Mouse (Mus musculus) heart, postnatal 25 days (tissue): ENCODE results near the gene Gan. TPM values are rescaled to one million over a fixed set of nuclear protein-coding genes. Genes with fewer than 3 reads are reported as not detected.

ENCODE experiments used
- DNase-seq: peaks from one replicate; pipeline ENCODE4 v3.0.0; 2022; ENCODE audit warnings: low spot score
- intact Hi-C: fragments of 180-260 bp; cut with DNase I; formaldehyde crosslinking; loops from one replicate; pipeline ENCODE4 v1.15.1; 2025
- total RNA-seq, 2 experiments: library from RNA; stranded (reverse); gene quantifications; 2 replicates each; pipeline ENCODE4 v1.2.3; 2021

Gene Gan
- total RNA-seq, 2 experiments from 2014 or later: 4.2 to 5.3 TPM

DNA sequence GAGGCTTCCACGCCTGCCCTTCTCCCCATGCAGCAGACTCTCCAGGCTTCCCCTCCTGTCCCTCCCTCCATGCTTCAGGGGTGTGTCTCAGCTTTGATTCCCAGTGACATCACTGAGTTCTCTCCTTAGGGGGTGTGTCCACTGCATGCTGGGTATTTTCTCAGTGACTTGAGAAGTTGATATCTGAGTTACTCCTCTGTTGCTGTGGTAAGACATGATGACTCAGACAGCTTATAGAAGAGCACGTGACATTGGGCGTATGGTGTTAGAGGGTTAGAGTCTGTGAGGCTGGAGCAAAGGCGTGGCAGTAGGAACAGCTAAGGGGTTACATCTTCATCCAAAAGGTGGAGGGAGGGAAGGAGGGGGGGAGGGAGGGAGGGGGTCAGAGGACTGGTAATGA lies 38.7 kb downstream of the Gan start:
- no peak for DNase-seq
- intact Hi-C loops: loop anchor here (5.0 kb wide), 1 partner anchor 84 kb away; no protein-coding TSS in a partner anchor

DNA sequence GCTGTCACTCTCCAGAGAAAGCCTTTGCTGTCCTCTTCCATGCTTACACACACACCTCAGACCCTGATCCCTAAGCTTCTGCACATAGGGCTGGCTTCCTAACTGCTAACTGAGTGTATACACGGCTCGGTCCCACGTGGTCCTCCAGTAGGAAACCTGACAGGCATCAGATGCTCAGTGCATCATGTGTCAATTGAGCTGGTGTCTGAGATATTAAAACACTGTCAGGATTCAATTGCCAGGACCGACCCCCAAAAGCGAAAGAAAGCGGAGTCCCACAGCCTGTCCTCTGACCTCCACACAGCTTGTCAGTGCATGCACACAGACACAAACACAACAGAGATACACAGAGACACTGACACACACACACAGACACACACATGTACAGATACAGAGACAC lies 39.6 kb downstream of the Gan start:
- intact Hi-C loops: loop anchor here (5.0 kb wide), 1 partner anchor 85 kb away; no protein-coding TSS in a partner anchor

DNA sequence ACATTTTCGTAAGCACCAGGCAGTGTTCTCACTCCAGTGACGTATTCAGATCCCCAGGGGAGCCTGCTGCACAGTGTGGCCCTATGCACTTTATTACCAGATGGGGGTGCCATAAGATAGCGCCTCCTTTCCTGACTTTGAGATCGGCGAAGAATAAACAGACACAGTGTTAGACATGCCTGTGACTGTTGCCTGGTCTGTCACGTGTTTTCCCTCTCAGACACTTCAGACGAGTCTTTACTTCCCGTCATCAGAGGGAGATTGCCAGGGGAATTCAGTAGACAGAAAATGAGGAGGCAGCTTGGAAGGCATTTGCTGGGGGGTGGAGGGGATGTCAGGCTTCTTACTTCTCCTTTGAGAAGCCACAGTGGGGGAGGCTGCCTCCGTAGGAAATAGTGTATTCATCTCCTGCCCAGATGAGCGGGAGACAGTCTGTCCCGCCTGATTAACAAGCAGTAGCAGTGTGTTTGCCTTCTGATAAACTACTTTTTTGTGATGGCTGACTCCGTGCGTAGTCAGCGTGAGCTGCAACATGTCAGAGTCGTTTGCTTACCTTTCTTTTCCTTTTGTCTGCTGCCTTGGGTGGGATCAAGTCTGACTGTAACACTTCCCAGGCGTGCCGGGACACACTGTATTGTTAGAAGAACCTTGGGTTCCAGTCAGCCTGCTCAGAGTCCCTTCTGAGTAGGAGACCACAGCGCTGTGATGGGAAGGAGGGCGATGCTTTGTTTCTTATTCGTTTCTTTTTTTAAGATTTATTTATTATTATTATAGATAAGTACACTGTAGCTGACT lies 40.4 kb downstream of the Gan start:
- intact Hi-C loops: loop anchor here (5.0 kb wide), 1 partner anchor 86 kb away; no protein-coding TSS in a partner anchor
- DNase-seq: peak; percentile 63

More for the DNA sequence above, 39.6 kb downstream of the Gan start:
- no peak for DNase-seq

DNA sequence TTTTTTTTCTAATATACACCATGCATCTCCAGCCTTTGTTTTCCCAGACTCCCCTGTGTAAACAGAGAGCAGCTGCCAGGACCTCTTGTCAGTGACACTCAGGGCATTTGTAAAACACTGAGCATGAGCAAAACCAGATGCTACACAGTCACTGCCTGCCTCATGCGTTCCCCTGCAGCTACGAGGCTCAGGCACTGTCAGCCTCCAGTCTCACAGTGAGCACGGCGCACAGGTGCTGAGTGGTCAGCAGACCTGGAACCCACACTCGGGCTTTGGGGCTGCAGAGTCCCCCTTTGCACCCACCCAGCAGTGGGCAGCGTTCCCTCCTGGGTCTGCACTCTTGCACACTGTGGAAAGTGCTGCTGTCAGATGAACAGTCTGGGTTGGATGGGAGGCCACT lies 41.7 kb downstream of the Gan start:
- intact Hi-C loops: loop anchor here (5.0 to 10.0 kb wide), 2 partner anchors 87 to 365 kb away; no protein-coding TSS in a partner anchor
- peak; percentile 18 for DNase-seq

DNA sequence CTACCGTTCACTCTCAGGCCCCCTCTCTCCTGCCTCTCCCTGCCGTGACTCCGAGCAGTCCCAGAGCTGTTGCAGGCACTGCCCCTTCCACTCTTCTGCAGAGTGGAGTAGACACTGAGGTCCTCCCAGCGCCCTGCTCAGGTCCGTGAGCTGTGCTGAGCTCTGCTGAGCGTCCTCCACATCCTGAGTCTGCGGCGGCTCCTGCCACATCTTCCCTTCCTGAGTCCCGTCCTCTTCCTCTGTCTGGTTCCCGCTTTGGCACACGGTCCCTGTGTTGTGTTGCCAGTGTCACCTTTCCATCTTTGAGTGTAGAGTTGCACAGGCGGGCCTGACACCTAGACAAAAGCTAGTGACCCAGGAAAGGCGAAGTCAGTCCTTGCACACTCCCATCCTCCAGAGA lies 42.4 kb downstream of the Gan start:
- no peak for DNase-seq
- intact Hi-C loops: loop anchor here (10.0 kb wide), 1 partner anchor 364 kb away; no protein-coding TSS in a partner anchor

DNA sequence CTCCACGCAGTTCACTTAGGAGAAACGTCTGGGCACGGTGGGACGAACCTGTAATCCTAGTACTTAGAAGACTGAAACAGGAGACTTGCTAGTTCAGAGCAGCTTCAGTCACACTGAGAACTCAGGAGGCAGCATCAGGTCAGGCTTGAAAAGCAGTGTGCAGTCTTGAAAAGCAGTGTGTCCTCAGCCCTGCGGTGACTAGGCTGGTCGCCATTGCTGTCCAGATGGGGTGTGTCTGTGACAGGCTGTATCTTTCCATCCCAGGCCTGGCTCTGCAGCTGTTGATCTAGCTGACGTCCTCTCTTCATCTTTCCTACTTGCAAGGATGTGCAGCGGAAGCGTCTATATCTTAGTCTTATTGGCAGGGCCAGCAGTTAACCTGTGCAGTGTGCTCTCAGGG lies 42.9 kb downstream of the Gan start:
- intact Hi-C loops: loop anchor here (10.0 kb wide), 1 partner anchor 364 kb away; no protein-coding TSS in a partner anchor
- DNase-seq: no peak

DNA sequence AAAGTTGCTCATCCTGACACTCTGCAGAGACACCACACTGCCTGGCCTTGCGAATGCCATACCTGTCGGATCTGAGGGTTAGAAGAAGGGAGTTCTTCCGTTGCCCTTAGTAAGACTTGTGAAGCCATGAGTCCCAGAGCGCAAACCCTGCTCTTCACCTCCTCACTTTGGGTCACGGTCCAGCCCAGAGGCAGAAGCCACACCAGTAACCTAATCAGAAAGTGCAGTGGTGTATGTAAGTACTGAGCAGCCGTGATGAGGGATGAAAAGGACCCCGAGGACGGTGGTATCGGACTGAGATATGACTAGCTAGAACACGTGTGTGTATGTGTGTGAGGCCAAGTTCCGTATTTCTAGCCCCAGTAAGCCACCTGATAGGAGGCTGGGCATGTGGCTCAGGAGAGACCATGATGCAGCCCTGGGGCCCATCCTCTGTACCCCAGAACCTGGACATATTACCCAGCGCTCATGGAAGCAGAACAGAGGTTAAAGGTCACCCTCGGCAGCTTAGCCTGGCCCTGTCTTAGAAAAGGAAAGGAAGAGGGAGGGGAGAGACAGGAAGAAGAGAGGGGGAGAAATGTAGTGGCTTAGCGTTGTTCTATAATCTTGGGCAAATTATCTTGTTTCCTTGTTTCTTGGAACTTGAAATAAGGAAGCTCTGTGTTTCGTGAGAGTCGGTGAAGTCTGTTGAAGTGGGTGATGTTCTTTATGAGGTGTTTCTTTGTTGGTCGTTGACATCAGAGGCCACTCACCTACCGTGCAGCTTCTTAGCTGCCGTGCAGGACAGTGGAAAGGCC lies 43.5 kb downstream of the Gan start:
- DNase-seq: no peak
- intact Hi-C loops: loop anchor here (10.0 kb wide), 1 partner anchor 363 kb away; no protein-coding TSS in a partner anchor

DNA sequence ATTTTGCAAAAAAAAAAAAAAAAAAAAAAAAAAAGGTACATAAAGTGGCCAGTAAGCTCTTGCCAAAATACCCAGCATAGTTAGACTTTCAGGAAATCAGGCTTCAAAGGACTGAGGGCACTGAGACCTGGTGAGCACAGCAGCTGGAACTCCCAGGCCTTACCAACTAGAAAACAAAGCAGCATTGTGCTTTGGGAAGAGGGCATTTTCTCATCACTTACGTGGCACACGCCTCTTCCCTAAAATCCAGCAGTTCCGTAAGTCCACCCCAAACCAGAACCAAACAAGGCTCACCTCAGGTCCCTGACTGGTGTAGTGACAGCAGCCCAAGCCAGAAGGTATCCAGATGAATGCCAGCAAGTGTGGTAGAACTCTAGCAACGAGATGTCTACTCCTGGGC lies 45.1 kb downstream of the Gan start:
- DNase-seq: no peak
- intact Hi-C loops: loop anchor here (10.0 kb wide), 1 partner anchor 362 kb away; no protein-coding TSS in a partner anchor

DNA sequence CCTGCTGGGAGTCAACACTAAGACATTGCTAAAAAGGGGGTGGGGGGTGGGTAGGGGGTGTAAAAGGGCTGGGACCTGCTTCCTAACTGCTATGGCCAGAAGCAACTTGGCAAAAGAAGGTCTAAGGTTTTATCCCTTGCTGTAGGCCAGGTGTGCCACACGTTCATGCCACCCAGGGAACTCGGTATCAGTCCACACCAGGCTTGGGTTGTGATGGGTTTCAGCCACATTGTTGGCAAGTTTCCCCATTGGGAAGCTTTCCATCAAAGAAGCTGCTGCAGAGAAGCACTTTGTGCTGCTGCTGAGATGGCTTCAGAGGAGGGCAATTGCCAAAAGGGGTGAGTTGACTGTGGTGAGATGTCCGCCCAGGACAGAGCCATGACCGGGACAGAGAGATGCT lies 47.9 kb downstream of the Gan start:
- intact Hi-C loops: loop anchor here (10.0 kb wide), 1 partner anchor 359 kb away; no protein-coding TSS in a partner anchor
- no peak for DNase-seq

DNA sequence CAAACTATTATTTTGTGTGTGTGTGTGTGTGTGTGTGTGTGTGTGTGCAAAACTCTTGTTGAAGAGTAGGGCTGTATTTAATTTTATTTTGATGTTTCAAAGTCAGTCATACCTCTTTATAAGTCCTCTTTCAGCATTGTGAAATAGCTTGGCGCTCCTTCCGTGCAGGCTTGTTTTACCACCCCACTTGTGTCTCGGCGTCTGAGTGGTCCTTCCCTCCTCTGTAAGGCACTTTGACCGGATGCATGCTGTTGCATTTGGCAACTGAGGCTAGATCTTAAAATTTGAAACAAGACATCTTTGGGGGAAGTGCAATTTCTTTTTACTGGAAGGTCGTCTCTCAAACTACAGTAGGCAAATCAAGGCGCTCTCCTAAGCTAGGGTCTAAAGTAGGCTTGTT lies 48.7 kb downstream of the Gan start:
- no peak for DNase-seq
- intact Hi-C loops: loop anchor here (10.0 kb wide), 1 partner anchor 358 kb away; no protein-coding TSS in a partner anchor

DNA sequence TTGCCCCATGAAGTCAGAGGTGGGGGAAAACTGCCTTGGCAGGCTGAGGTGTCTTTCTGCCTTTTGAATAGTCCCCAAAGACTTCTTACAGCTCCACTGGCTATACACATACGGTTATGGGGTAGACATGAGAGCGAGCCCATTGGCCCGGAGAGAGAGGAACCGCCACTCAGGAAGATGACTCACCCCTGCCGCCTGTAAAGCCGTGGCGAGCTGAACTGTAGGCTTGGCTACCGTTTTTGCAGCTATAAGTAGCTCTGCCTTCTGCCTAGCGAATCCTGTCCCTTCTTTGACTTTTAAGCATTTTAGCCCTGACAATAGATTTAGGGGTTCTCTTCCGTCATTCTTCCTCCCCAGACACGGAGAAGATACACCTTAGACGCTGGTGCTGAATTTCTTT lies 51.2 kb downstream of the Gan start:
- intact Hi-C loops: loop anchor here (10.0 kb wide), 1 partner anchor 356 kb away; no protein-coding TSS in a partner anchor
- DNase-seq: no peak

DNA sequence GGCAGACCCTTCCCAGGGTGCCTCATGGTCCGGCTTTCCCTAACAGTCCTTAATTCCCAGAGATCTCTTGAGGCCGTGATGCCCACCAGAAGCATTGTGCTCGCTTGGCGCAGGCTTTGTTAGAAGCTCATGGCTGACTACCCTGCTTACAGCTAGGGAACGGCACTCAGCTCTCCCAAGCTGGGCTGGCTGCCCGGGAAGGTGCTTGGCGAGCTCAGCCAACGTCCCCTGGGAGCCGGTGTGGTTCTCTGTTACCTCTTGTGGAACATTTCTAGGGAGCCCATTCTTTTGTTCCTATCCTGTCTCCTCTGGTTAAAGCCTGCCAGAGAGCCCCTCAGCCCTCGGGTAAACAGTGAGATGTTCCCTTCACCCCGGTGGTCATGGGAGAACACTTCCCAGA lies 54.2 kb downstream of the Gan start:
- intact Hi-C loops: no loop called here
- no peak for DNase-seq

DNA sequence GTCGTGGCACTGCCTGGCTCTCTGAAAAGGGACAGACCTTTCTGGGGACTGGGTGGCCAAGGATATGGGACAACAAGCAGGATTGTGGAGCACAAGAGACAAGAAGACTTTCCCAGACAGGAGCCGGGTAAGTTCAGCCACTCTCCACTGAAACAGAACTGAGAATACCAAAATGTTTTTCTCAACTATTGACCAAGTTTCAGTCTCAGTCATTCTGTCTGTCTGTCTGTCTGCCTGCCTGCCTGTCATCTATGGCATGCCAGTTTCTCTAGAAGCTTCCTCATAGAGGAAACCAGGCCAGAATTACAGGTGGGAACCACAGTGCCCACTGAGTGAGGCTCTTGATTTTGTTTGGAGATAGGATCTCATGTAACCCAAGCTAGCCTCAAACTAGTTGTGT lies 59.8 kb downstream of the Gan start:
- no peak for DNase-seq
- intact Hi-C loops: no loop called here

DNA sequence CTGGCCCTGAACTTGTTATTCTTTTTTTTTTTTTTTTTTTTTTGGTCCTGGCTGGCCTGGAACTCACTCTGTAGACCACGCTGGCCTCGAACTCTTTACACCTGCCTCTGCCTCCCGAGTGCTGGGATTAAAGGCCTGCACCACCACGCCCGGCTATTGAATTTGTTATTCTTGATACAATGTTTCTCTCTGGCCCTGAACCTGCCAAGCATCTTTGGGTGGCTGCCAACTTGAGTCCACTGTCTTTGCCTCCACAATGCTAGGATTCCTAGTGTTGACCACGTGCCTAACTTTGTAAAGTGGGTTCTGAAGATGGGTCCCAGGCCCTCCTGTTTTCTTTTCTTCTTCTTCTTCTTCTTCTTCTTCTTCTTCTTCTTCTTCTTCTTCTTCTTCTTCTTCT lies 64.5 kb downstream of the Gan start:
- DNase-seq: no peak
- intact Hi-C loops: no loop called here

DNA sequence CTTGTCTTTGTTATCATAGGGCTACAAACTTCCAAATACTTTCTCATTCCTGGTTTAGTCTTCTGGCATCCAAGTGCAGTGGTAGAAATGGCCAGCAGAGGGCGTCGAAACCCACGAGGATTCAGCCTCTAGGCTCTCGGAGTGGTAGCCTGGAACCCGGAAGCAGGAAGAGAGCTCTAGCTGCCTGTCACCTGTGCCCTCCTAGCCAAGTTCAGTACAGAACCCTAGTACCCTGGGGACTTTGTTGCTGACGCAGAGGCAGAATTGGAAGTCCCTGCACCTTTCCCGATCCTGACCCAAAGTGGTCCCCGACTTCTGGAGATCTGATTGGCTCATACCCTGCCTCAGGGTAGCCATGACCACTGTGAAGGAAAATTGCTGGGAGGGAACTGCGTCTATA lies 66.7 kb downstream of the Gan start:
- intact Hi-C loops: loop anchor here (1.0 kb wide), 2 partner anchors 155 to 241 kb away; no protein-coding TSS in a partner anchor
- DNase-seq: peak; percentile 61

DNA sequence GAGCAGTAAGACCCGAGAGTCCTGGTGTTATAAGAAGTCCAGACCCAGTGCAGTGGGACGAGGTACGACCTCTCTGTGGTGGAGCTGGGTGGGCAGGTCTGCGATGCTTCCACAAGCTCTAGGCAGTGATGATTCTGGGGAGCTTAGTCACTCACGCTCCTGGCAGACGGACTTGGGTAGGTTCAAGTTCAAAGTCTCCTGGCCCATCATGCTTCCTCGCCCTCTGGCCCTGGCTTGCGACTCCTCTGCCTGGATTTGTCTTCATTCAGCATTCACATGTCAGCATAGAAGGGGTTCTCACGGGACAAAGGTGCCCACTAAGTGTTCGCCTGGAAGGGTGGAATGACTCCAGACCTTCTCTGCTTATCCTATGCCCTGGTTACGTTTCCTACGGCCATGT lies 68.4 kb downstream of the Gan start:
- intact Hi-C loops: no loop called here

DNA sequence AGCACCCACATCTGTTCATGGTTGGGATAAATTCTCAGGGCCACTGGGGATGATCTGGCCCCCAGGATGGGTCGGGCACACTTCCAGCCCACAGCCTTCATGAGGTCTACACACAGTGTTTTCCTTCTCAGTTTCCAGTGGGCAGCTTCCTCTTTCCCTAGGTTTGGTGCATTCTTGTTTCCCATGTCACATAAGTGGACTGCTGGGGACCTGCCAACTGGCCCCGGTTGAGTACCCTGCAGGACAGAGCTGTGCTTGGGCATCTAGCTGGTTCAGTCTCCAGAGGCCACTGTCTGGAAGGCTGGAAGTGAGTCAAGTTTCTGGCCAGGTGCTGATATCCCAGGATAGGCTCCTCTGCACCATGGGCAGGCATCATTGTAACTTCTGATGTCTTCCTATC lies 69.4 kb downstream of the Gan start:
- intact Hi-C loops: no loop called here
- no peak for DNase-seq

More for the DNA sequence above, 68.4 kb downstream of the Gan start:
- DNase-seq: no peak

DNA sequence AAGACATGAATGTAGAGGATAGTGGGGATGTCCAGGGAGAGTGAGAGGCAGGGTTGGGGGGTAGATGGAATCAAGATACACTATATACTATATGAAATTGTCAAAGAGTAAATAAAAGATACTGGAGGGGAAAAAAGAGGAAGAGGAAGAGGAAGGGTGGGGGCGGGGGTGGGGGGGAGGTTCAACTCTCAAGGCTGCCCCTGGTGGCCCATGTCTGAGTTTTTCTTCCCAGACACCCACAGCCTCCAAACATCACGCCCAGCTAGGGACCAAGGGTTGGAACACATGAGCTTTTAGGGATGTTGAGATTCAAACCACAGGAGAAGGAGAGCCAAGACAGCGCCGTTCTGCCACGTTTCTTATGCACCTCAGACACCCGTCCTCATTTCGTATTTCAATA lies 75.3 kb downstream of the Gan start:
- no peak for DNase-seq
- intact Hi-C loops: no loop called here

DNA sequence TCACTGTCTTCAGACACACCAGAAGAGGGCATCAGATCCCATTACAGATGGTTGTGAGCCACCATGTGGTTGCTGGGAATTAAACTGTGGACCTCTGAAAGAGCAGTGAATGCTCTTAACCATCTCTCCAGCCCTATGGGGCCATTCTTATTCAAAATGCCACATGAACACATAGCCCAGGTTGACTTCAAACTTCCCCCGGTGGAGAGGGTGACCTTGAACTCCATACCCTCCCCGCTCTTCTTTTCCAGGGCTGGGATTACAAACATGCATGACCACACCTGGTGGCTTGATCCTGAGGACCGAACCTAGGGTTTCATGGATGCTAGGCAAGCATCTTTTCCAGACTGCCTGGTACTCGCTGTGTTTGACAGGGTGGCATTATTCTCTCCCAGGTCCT lies 78.6 kb downstream of the Gan start:
- intact Hi-C loops: no loop called here
- no peak for DNase-seq

DNA sequence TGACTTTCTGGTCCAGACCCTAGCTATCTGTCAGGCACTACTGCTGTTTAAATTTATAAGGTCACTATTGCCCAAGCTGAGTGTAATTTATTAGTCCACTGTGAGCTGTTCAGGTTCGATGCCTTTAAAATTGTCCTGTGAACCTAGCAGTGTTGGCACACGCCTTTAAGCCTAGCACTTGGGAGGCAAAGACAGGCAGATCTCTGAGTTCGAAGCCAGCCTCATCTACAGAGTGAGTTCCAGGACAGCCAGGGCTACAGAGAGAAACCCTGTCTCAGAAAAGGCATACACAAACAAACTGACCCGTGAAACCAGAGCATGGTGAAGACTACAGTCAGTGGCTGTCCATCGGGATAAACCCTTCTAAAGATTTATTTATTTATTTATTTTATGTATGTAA lies 82.4 kb downstream of the Gan start:
- intact Hi-C loops: no loop called here
- no peak for DNase-seq
